ENCODE assay signal across 16 mouse cellular contexts in the genomic region with DNA sequence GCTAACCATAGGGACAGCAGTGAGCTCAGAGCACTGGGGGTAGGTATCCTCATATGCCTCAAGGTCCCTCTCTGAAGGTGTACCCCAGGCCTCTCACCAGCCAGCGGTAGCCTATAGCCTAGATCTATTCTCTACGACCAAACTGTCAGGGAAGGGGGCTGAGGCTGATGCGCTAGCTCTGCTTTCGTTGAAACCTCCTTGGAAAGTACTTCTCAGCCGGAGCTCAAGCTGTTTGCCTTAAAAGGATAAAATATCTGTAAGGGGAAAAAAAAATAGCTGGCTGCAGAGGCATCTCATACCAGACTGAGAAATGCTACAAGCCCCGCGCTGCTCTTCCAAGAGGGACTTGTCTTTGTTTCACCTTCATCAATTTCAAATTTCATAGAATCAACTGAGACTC.
A peak's percentile ranks its signal among the peaks of the same experiment; 100 is the strongest.
DNase-seq lines count a peak whose midpoint lies in the region; ATAC-seq and TF ChIP-seq lines count a peak whose summit lies in the region.
"Had no signal": no experiment of that assay in that cellular context is flagged by ENCODE, and none has a peak within 500 bp of the region (broad histone marks: within the 10 kb centered on the region; RNA-seq: fewer than 3 reads in every experiment).

No protein-coding gene starts in this region.

- no peak overlapping the region for H3K4me2 ChIP-seq in forebrain, postnatal 0 days (ENCODE audit: low read depth)
- H3K4me2 ChIP-seq in forebrain, embryonic 12.5 days: no peak overlapping the region
- H3K4me2 ChIP-seq in lung, embryonic 15.5 days: peak overlapping the region; percentile 23
- peak overlapping the region; percentile 25 for H3K4me2 ChIP-seq in embryonic facial prominence, embryonic 14.5 days (ENCODE audit: low read depth, low read length)
- H3K4me2 ChIP-seq: midbrain, embryonic 12.5 days had no signal

- no peak for TF ChIP-seq CTCF in forebrain, postnatal 0 days (IDR thresholded peaks at IDR 0.05; ENCODE audit: low read depth)
- no peak for TF ChIP-seq CTCF in small intestine, adult 2 months (IDR thresholded peaks at IDR 0.05; ENCODE audit: extremely low read depth, insufficient read length, insufficient replicate concordance, low read depth, low read length)

- no peaks in the 10 kb centered on the region for H3K9me3 ChIP-seq in forebrain, postnatal 0 days (ENCODE audit: low read length)
- no peaks in the 10 kb centered on the region for H3K9me3 ChIP-seq in forebrain, embryonic 12.5 days
- H3K9me3 ChIP-seq in lung, embryonic 15.5 days: no peaks in the 10 kb centered on the region
- no peaks in the 10 kb centered on the region for H3K9me3 ChIP-seq in embryonic facial prominence, embryonic 14.5 days (ENCODE audit: control insufficient read depth, low read length)
- H3K9me3 ChIP-seq: forebrain, embryonic 10.5 days; midbrain, embryonic 12.5 days had no signal

- H3K9ac ChIP-seq in forebrain, postnatal 0 days: no peak overlapping the region
- H3K9ac ChIP-seq in forebrain, embryonic 12.5 days: no peak overlapping the region
- H3K9ac ChIP-seq in lung, embryonic 15.5 days: no peak overlapping the region
- H3K9ac ChIP-seq in embryonic facial prominence, embryonic 14.5 days (ENCODE audit: low read depth, low read length): no peak overlapping the region
- H3K9ac ChIP-seq: midbrain, embryonic 12.5 days had no signal

- H3K36me3 ChIP-seq in forebrain, postnatal 0 days (ENCODE audit: insufficient read depth): no peaks in the 10 kb centered on the region
- no peaks in the 10 kb centered on the region for H3K36me3 ChIP-seq in forebrain, embryonic 12.5 days (replicated peaks)
- H3K36me3 ChIP-seq in lung, embryonic 15.5 days: no peaks in the 10 kb centered on the region
- no peaks in the 10 kb centered on the region for H3K36me3 ChIP-seq in embryonic facial prominence, embryonic 14.5 days (ENCODE audit: control insufficient read depth, insufficient read depth, low read length)
- H3K36me3 ChIP-seq in small intestine, adult 2 months (ENCODE audit: control insufficient read depth, insufficient read depth, low read length): no peaks in the 10 kb centered on the region
- H3K36me3 ChIP-seq: forebrain, embryonic 10.5 days; midbrain, embryonic 12.5 days had no signal

- 69% methylated on average over 7 of the region's 7 CpGs for WGBS in forebrain, postnatal 0 days
- WGBS in forebrain, embryonic 12.5 days: 82% methylated on average over 7 of the region's 7 CpGs
- WGBS in lung, embryonic 15.5 days: 41% methylated on average over 7 of the region's 7 CpGs
- 52% methylated on average over 7 of the region's 7 CpGs for WGBS in embryonic facial prominence, embryonic 14.5 days
- WGBS in small intestine, adult 2 months: 75% methylated on average over 7 of the region's 7 CpGs

- H3K4me1 ChIP-seq in forebrain, postnatal 0 days (ENCODE audit: insufficient read depth): peaks cover 5% of the 10 kb centered on the region; the same call in 1 of the 2 replicates
- peaks cover 8% of the 10 kb centered on the region for H3K4me1 ChIP-seq in forebrain, embryonic 12.5 days
- H3K4me1 ChIP-seq in lung, embryonic 15.5 days: 0 out of 2 replicates have a peak, but pooled peaks cover 4% of the 10 kb centered on the region
- H3K4me1 ChIP-seq in embryonic facial prominence, embryonic 14.5 days (ENCODE audit: control insufficient read depth, insufficient read depth, low read length): peaks cover 5% of the 10 kb centered on the region; the same call in 1 of the 2 replicates
- no peaks in the 10 kb centered on the region for H3K4me1 ChIP-seq in small intestine, adult 2 months (ENCODE audit: control insufficient read depth, insufficient read depth, insufficient read length, low read length)

- no peak overlapping the region for H3K27ac ChIP-seq in forebrain, postnatal 0 days (ENCODE audit: low read depth, low read length)
- H3K27ac ChIP-seq in forebrain, embryonic 12.5 days: no peak overlapping the region
- peak overlapping the region; percentile 77 for H3K27ac ChIP-seq in lung, embryonic 15.5 days
- H3K27ac ChIP-seq in embryonic facial prominence, embryonic 14.5 days (replicated peaks; ENCODE audit: low read depth, low read length): no peak overlapping the region
- H3K27ac ChIP-seq in small intestine, adult 2 months (ENCODE audit: insufficient read depth, low read depth, low read length): peak overlapping the region; percentile 37; the same call in 1 of the 2 replicates
- H3K27ac ChIP-seq: forebrain, embryonic 10.5 days; macrophage; midbrain, embryonic 12.5 days had no signal

- no peak for TF ChIP-seq POLR2A in small intestine, adult 2 months (IDR thresholded peaks at IDR 0.05; ENCODE audit: low read depth, low read length)

- peak; percentile 58 for ATAC-seq in forebrain, postnatal 0 days
- no peak for ATAC-seq in forebrain, embryonic 12.5 days (ENCODE audit: low FRiP score)
- ATAC-seq in lung, embryonic 15.5 days (ENCODE audit: borderline replicate concordance, extremely low read depth, low FRiP score, low TSS enrichment): peak; percentile 59; the same call in 1 of the 2 replicates
- ATAC-seq in embryonic facial prominence, embryonic 14.5 days (ENCODE audit: low read depth): no peak
- ATAC-seq in erythroblast, adult 5-6 weeks (replicated peaks; ENCODE audit: low FRiP score, poor library complexity, severe bottlenecking): no peak

- H3K4me3 ChIP-seq in forebrain, postnatal 0 days (ENCODE audit: low read depth, low read length): no peak overlapping the region
- H3K4me3 ChIP-seq in forebrain, embryonic 12.5 days (replicated peaks): no peak overlapping the region
- no peak overlapping the region for H3K4me3 ChIP-seq in lung, embryonic 15.5 days
- no peak overlapping the region for H3K4me3 ChIP-seq in embryonic facial prominence, embryonic 14.5 days (ENCODE audit: low read depth, low read length)
- H3K4me3 ChIP-seq in small intestine, adult 2 months (ENCODE audit: low read depth, low read length): no peak overlapping the region
- H3K4me3 ChIP-seq: forebrain, embryonic 10.5 days; midbrain, embryonic 12.5 days; myocyte had no signal

- no peaks in the 10 kb centered on the region for H3K27me3 ChIP-seq in forebrain, postnatal 0 days (ENCODE audit: insufficient read depth, low read length)
- H3K27me3 ChIP-seq in forebrain, embryonic 12.5 days: no peaks in the 10 kb centered on the region
- H3K27me3 ChIP-seq in lung, embryonic 15.5 days: no peaks in the 10 kb centered on the region
- no peaks in the 10 kb centered on the region for H3K27me3 ChIP-seq in embryonic facial prominence, embryonic 14.5 days (replicated peaks; ENCODE audit: control insufficient read depth, insufficient read depth, low read length)
- no peaks in the 10 kb centered on the region for H3K27me3 ChIP-seq in small intestine, adult 2 months (ENCODE audit: control insufficient read depth, insufficient read depth, low read length)
- H3K27me3 ChIP-seq: midbrain, embryonic 12.5 days had no signal

- DNase-seq in forebrain, postnatal 0 days: no peak
- no peak for DNase-seq in lung, postnatal 36 days
- DNase-seq in embryonic facial prominence, embryonic 14.5 days (ENCODE audit: low spot score): peak; percentile 56
- DNase-seq in embryo, embryonic 10 days (ENCODE audit: low spot score): no peak
- DNase-seq: cerebellum, postnatal 14 days; left cerebral cortex, postnatal 4 days; retina, postnatal 1 day; thymus, postnatal 36 days had no signal

Comparison
In these comparisons a context has a peak if more than half of its experiments do, and no peak if none do; other contexts are left out.
1. ATAC-seq: peak in forebrain, postnatal 0 days (single experiment) and lung, embryonic 15.5 days (single experiment); none in forebrain, embryonic 12.5 days (single experiment), embryonic facial prominence, embryonic 14.5 days (single experiment) and erythroblast, adult 5-6 weeks (single experiment).
2. H3K27ac ChIP-seq: peak in lung, embryonic 15.5 days (single experiment) and small intestine, adult 2 months (single experiment); none in forebrain, postnatal 0 days (single experiment), forebrain, embryonic 12.5 days (single experiment) and embryonic facial prominence, embryonic 14.5 days (single experiment).
3. H3K4me2 ChIP-seq: peak in lung, embryonic 15.5 days (single experiment) and embryonic facial prominence, embryonic 14.5 days (single experiment); none in forebrain, postnatal 0 days (single experiment) and forebrain, embryonic 12.5 days (single experiment).